Mouse (Mus musculus): ENCODE measurements around the gene Ppp2r2c.

GRCm38 (mm10) chr5:36977809-36978208 lies 109.5 kb downstream of the Ppp2r2c start:
- TF ChIP-seq CTCF (IDR thresholded peaks at IDR 0.05; ENCODE audit: low read depth) (no peak), EP300 (IDR thresholded peaks at IDR 0.05; ENCODE audit: low read depth) (no peak)

Measured in liver, embryonic 14.5 days (tissue).